Mouse (Mus musculus): ENCODE data around the gene Plekhm1.

GRCm38 (mm10) chr11:103343881-103344280, 68.6 kb downstream of the Plekhm1 start:
- TF ChIP-seq CTCF (IDR thresholded peaks at IDR 0.05; ENCODE audit: extremely low read depth, insufficient read depth, low read length) (no peak), POLR2A (IDR thresholded peaks at IDR 0.05; ENCODE audit: extremely low read depth, insufficient read depth, low read length) (no peak)
